Mouse (Mus musculus): ENCODE results near the gene Kif3c.
"Not testable (repeated sequence)": the region's sequence is repeated elsewhere in the genome, so short reads cannot be mapped to it uniquely, and the experiment has no call there.

The Kif3c gene

DNA sequence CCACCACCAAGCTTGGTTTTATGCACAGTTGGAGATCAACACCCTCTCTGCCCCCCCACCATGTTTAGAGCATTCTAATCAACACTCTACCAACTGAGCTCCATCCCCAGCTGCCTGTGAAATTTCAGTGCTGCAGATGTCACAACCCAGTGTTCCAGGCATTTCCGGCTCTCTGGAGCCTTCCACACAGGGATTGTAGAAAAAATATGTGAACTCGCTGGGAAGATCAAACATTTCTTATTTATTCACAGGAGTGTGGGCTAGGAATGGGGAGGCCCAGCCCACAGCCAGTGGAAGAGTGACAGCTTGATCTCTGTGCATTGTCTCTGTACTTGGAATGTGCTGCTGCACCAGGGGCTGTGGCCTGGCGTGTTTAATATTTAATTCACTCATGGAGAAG is 3.8 kb downstream of the Kif3c start:
- no peak for DNase-seq (ENCODE audit: low read depth, low spot score)

DNA sequence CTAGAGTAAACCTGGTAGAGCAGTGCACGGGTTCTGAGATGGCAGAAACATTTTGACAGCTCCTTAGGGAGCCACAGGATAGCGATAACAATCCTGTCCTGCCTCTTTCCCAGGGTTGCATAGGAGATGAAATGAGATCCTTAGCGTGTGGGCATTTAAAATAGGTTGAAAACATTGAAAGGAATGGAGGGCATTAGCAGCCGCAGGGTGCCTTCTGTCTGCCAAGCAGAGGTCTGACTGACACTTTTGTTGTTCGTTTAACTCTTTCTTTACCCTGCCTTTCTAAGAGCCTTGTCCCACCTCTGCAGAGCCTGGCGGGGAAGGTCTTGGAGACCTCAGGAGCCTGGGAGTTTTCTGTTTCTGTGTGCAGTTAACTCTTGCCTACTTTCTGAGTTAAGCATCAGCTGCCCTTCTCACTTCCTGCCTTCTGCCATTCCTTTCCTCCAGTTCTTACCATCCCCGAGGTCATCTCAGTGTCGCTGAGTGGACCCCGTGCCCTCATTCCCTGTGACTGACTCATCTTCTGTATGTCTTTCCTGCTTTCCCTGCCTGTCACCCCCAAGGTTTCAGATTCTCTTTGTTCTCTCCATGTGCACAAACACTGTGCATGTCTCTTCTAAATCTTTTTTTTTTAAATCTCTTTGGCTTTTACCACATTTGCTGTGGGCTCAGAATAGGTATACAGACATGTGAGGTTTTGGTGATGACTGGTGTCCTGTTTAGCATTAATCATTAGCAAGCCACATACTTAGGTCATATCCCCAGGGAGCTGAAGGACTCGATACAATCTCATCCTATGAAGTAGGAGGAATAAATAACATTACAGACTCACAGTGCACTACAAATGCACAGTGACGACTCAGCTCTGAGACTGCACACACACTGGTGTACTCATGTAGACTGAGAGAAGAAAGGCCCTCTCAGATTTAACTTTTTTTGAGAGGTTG is 6.3 kb downstream of the Kif3c start:
- no peak for DNase-seq (ENCODE audit: low read depth, low spot score)

DNA sequence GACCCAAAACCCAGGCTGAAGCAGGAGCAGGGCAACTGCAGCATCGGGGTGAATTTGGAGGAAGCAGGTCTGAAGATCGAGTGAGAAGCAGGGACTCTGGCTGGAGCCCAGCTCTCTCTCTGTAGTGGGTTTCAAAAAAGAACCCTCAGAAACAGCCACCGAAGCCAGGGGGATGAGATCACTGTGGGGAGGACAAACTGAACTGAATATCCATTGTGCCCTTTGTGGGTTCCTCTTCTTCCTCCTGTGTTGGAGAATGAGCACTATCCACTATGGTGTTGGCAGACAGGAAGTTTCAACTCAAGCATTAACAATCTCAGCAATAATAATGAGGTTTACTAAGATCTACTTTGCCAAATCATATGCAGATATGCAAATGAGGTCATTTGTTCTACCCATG is 7.1 kb downstream of the Kif3c start:
- DNase-seq (ENCODE audit: low read depth, low spot score): no peak

DNA sequence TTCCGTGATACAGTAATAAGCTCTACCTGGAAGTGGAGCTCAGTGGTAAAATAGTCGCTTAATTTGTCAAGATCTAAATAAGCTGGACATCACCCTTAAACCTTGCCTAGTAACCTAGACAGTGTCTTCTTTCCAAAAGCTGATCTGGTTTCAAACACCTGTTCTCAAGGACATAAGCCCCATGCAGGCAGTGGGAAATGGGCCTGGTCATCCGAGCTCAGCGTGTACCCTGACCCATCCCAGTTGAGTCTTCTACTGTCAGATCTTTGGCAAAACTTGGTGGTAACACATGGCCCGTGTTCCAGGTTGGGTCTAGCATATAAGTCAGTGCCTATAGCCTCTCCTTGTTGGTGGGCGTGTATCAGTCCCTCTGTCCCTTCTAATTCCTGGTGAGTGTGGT is 8.6 kb downstream of the Kif3c start:
- DNase-seq (ENCODE audit: low read depth, low spot score): no peak

DNA sequence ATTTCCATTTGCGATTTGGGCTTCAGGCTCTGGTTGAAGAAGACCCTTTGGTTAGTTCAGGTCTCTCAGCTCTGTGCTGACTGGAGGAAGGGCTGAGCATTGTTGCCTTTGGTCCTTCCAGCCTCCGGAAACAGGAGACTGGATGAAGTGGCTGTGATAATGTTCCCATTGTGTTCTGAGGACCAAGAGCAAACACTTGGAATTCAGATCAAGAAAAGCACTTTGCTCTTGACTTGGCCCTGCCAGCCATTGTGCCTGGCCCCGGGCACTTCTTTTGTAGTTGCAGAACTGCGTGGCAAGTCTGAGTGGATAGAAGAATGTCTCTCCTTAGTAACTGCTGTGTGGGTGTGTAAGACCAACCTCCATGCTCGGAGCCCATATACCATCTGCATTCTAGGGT is 9.6 kb downstream of the Kif3c start:
- DNase-seq (ENCODE audit: low read depth, low spot score): no peak

DNA sequence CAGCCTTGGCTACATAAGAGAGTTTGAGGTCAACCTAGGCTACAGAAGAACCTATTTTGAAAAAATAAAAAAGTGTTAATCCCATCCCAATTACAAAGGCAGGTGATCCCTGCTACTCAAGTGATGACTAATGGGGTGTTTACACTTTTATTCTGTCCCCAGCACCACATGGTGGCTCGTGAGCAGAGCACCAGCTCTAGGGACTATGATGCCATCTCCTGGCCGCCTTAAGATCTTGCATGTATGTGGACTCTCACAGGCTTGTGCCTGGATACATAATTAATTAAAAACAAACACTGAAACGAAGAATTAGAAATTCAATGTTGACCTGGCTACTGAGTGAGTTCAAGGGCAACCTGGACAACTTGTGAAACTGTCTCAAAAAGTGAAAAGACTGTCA is 12.3 kb downstream of the Kif3c start:
- DNase-seq (ENCODE audit: low read depth, low spot score): no peak

DNA sequence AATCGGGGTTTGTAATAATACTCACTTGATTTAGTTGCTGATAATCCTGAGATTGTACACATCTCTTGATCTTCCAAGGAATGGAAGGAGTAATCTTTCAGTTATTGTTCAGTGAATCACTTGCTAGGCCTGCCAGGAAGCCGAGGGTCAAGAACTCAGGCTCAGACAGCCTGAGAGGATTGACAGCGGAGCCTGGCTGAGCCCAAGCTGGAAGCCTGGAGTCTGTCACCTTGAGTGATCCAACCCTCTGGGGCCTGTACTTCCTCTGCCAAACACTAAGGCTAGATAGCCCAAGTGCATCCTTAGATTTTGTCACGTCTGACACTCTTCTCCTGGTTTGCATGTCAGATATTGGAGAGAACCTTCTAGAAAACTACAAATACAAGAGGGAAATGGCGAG is 12.8 kb downstream of the Kif3c start:
- DNase-seq (ENCODE audit: low read depth, low spot score): no peak

DNA sequence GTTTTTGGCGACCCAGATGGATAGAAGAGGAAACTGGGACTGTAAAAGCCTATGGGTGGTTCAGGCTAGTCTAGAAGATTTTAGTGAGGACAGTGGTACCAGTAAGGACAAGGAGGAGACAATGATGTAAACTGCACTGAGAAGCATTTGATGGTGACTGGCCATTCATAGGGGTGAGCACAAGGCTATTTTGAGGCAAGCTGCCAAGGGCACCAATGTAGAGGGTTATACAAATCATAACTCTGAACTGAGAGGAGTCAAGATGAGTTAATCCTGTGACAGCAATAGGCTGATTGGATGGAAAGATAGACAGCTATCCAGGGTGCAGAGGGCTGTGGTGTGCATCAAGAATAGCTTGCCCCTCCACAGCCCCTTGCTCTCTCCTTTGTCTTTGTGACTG is 19.9 kb downstream of the Kif3c start:
- DNase-seq (ENCODE audit: low read depth, low spot score): no peak

DNA sequence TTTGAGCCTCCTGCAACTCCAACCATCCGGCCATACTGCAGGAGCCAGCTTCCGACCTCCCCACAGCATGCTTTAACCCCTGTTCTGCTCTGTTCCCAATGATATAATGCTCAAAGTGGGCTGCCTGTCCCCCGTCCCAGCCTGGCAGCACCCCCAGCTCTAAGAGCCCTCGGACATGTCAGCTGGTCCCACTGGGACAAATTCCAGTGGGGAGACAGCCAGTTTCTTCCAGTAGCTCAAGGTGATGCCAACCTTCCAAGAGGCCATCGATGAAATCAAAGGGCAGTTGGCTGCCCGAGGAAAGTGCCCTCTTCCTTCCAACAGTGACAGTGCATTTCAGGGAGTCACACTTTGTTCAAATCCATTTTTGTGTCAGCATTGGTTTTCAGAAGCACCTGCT is 20.3 kb downstream of the Kif3c start:
- DNase-seq (ENCODE audit: low read depth, low spot score): no peak

DNA sequence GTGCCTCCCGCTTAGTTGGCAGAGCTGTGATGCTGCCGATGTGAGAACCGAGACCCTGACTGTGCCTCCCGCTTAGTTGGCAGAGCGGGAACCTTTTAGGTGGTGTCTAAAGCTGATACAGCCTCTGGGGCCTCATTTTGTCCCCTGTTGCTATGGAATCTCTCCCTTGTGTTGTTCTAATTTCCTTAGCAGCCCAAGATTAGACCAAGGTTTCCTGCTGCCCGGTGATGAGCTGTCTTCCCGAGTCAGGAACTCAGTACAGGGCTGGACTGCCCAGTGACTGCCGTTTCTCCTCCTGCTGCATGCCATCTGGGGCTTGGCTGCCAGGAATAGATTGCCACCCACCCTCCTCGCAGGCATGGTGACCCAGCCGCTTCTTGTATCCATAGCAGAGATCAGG is 21.0 kb downstream of the Kif3c start:
- no peak for DNase-seq (ENCODE audit: low read depth, low spot score)

DNA sequence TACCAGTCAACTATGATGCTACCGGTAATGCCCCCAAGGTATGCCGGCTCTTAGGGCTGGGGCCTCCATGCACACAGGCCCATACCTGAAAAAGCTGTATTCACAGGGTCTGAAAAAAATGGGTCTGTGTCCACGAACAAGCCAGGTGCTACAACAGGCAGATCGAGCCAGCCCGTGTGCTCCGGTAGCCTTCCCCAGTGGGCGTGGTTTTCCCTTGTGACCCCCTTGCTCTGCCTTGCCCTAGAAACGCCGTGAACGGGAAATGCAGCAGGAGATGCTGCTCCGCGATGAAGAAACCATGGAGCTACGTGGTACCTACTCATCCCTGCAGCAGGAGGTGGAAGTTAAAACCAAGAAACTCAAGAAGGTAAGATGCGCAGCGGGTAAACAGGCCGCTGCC is 23.0 kb downstream of the Kif3c start:
- DNase-seq (ENCODE audit: low read depth, low spot score): no peak

DNA sequence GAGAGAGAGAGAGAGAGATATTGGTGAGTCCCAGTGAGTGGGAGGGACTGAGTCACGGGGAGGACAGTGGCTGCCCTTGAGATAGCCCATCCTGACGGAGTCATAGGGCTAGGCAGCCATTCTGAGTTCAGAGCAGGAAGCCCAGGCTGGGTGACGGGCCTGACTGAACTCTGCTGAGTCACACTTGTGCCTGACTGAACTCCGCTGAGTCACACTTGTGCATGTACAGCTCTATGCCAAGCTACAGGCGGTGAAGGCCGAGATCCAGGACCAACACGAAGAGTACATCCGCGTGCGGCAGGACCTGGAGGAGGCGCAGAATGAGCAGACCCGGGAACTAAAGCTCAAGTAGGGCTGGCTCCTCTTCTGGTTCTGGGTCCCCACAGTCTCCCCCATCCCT is 24.5 kb downstream of the Kif3c start:
- no peak for DNase-seq (ENCODE audit: low read depth, low spot score)

DNA sequence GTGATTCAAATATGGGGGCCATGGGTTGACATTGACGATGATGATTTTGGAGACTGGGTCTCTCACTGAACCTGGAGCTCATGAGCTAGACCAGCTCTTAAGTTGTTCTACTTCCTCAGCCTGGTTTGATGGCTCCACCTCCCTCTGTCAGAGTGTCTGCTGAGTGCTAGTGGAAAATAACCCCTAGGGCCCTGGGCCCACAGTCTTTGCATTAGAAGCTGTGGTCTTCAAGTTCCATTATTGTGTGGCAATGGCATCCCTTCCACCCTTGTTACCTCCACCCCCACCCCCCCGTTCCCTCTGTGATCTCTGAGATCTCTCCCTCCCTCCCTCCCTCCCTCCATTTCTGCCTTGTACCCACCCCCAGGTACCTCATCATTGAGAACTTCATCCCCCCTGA is 25.1 kb downstream of the Kif3c start:
- DNase-seq (ENCODE audit: low read depth, low spot score): no peak

DNA sequence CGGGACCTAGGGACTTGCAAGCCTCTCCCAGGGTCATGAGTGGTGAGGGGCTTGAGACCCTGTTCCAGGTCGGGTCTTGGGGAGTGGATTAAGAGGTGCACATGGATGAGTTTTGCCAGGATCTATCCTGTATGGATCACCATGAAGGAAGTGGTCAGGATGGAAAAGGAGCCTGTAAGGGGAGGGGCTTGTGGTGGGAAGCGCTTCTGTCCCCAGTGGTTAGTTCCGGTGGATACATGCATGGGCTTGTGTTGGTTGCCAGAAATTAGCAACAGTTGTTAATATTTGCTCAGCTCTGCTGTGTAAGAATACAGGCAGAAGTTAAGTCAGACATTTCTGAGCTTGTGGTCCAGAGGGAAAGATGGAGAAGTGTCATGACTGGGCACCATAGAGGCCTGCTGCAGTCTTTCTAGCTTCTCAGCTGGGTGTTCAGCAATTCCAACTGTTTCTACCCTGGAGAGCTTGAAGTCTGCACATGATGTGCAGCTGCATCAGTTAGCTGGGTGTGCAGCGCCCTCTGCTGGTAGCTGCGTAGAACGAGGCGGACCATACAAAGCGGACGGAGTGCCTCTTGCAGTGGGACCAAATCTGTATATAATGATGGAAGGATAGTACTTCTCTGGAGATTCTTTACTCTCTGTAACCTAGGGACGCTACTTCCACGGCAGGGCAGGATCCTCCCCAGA is 25.8 kb downstream of the Kif3c start:
- DNase-seq (ENCODE audit: low read depth, low spot score): peak; percentile 82

DNA sequence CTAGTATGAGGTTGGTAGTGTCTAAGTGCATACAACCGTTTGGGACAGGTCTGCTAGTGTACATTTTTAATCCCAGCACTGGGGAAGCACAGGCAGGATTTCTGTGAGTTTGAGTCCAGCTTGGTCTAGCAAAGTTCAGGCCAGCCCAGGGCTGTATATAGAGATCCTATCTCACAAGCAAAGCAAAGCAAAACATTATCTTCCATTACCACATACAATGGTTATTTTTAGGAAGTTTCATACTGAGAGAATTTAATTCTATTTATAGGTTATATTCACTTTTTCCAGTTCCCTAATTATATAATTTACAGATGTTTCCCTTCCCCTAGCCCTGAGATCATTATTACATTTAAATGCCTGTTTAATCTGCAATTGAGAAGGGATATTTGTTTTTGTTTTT is 26.3 kb downstream of the Kif3c start:
- no peak for DNase-seq (ENCODE audit: low read depth, low spot score)

DNA sequence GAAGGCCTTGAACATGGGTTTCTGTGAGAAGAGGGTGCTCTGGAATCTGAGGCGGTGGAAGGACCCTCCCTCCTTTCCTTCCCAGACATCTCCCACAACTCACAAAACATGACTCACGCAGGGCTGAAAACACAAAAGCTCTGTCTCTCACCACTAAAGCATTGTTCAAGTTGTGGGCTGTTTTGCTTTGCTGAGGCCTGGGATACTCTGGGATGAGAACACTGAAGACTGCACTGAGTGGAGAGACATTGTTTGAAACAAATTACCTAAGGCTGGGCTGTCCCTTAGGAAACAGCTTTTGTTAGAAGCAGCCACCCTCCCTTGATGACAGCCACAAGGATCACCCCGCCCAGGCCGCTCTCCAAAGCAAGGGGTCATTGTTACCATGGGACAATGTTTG is 28.2 kb downstream of the Kif3c start:
- no peak for DNase-seq (ENCODE audit: low read depth, low spot score)

DNA sequence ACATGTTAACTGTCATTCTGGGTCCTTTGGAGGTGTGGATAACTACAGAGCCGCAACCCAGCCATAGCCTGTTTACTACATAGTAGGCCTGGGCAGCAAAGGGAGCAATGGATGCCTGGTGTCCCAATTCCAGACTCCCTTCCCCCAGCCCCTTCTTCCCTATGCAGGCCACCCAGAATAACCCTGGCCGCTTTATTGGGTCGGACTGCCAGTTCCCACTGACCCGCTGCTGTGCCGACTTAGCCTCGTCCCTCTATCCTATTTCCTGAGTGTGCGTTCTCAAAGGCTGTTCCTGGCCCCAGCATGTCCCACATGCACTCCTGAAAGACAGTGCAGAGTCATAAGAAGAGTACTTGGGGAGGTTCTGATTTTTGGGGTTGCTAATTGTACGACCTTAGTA is 32.0 kb downstream of the Kif3c start:
- no peak for DNase-seq (ENCODE audit: low read depth, low spot score)

DNA sequence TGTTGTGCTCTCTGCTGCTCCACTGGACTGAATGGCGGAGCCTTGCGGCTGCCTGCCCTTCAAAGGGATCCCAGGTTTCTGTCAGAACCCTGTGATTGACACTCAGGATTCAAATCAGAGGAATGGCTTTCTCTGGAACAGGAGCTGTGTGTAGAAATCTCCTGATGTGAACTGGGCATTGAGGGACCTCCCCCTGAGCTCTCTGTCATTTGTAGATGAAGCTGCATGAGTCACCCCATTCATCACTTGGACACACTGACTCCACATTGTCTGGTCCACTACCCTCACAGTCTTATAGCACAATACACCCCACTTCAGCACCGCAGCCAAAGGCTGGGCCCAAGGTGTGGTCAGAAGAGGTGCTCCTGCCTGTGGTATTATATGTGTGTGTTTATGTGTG is 40.7 kb downstream of the Kif3c start:
- not testable (repeated sequence) for DNase-seq (ENCODE audit: low read depth, low spot score)

DNA sequence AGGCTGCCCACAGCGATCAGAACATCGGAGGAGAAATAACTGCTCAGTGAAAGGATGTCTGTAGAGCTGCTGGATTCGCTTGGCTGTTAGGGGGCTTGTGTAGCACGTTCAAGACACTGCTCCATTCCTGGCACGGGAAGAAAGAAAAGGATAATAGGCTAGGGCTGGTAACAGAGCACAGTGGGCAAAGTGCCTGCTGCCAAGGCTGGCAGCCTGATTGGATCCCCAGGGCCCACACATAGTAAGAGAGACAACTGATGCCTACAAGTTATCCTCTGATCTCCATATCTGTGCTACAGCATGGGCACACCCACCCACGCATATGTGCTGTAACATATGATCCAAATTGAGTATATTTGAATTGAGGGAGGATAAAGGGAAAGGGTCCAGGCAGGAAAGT is 41.7 kb downstream of the Kif3c start:
- peak; percentile 21 for DNase-seq (ENCODE audit: low read depth, low spot score)

DNA sequence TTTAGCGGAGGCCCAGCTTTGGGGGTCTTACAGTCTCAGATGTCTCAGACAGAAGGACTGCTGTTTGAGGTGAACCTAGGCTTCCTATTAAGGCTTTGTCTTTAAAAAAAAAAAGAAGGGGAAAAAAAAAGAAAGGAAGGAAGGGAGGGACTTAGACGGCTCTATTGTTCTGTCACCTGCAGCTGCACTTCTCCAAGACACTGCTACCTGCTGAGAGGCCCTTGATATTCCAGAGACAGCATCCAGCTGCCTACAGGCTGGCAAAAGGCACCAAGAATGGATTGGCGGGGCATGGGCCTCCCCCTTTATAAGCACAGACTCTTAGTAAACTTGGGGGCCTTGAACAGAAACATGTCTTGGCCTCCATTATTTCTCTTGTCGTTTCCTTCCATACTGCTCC is 50.0 kb downstream of the Kif3c start:
- no peak for DNase-seq (ENCODE audit: low read depth, low spot score)

DNA sequence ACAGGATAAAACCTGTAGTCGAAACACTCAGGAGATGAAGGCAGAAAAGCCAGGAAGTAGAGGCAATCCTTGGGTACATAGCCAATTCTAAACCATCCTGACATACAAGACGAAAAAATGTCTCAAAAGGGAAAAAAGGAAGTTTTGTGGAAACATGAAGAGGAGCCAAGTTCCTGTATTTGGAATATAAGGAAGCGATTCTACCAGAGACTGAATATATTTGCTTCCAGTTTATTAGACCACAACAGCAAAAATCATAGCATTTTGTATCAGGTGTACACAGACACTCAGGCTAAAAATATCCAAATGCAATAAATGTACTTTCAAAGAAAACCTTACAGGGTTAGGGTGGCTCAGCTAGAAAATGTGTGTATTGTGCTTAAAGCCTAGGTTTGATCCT is 53.8 kb downstream of the Kif3c start:
- DNase-seq (ENCODE audit: low read depth, low spot score): no peak

DNA sequence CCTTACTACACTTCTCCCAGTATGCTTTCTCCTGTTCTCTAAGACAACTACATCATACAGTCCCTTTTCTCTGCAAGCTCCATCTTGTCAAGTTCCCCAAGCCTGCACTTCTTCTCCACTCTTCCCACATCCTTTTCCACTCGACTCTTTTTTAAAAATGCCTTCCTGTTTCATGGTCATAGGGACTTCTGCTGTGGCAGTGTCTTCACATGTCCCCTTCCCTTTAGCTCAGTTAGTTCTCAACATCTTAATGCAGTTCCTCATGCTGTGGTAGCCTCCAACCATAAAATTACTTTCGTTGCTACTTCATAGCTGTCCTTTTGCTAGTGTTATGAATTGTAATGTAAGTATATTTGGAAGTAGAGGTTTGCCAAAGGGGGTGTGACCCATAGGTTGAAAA is 55.6 kb downstream of the Kif3c start:
- no peak for DNase-seq (ENCODE audit: low read depth, low spot score)

DNA sequence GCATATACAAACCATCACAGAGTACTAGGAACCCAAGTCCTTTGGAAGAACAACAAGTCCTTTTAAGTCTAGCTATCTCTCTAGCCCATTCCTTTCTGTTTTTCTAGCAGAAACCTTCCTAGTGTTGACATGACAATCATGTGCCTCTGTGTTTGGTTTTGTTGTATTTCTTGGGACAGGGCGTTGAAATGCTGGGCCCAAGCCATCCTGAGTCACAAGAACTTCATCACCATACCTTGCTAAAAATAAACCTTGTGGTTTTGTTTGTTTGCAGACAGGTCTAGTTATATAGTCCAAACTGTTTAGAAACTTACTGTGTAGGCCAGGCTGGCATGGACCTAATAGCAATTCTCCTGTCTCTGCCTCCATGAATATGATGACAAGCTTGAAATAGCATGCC is 57.9 kb downstream of the Kif3c start:
- no peak for DNase-seq (ENCODE audit: low read depth, low spot score)
